In genomic region chr3:109772120-109772519, GRCm38 (mm10) we compare ENCODE assay signal across 13 mouse cellular contexts.
"Had no signal": no experiment of that assay in that cellular context is flagged by ENCODE, and none has a peak within 500 bp of the region (broad histone marks: within the 10 kb centered on the region; RNA-seq: fewer than 3 reads in every experiment).

No protein-coding gene starts in this region.

- H3K9ac ChIP-seq: limb, embryonic 15.5 days; liver, embryonic 13.5 days; midbrain, embryonic 12.5 days; neural tube, embryonic 13.5 days had no signal

- H3K4me2 ChIP-seq: limb, embryonic 15.5 days; liver, embryonic 13.5 days; midbrain, embryonic 12.5 days; neural tube, embryonic 13.5 days had no signal

- H3K4me1 ChIP-seq: limb, embryonic 15.5 days; liver, embryonic 13.5 days; midbrain, embryonic 12.5 days; neural tube, embryonic 13.5 days had no signal

- H3K36me3 ChIP-seq: limb, embryonic 15.5 days; liver, embryonic 13.5 days; midbrain, embryonic 12.5 days; neural tube, embryonic 13.5 days had no signal

- H3K4me3 ChIP-seq: limb, embryonic 15.5 days; liver, embryonic 13.5 days; midbrain, embryonic 12.5 days; neural tube, embryonic 13.5 days had no signal

- DNase-seq: kidney, postnatal 14 days; layer of hippocampus, postnatal 36 days; liver, embryonic 13.5 days; lung, adult 18-20 months; retina, postnatal 1 day; right cerebral cortex, postnatal 4 days; spleen, adult 18-20 months; thymus, adult 2 months; thymus, postnatal 25 days had no signal

- ATAC-seq: midbrain, embryonic 16.5 days had no signal

- H3K9me3 ChIP-seq: limb, embryonic 15.5 days; liver, embryonic 13.5 days; midbrain, embryonic 12.5 days; neural tube, embryonic 13.5 days had no signal

- H3K27me3 ChIP-seq: limb, embryonic 15.5 days; liver, embryonic 13.5 days; midbrain, embryonic 12.5 days; neural tube, embryonic 13.5 days had no signal

- H3K27ac ChIP-seq: limb, embryonic 15.5 days; liver, embryonic 13.5 days; midbrain, embryonic 12.5 days; neural tube, embryonic 13.5 days had no signal
